Mouse (Mus musculus): ENCODE results near the gene Gm37240. TPM values are rescaled to one million over a fixed set of nuclear protein-coding genes. Genes with fewer than 3 reads are reported as not detected.

Gm37240 gene
- total RNA-seq, 1 experiment from 2014 or later: 4.2 TPM

- no peak for DNase-seq
Measured at GRCm38 (mm10) chr3:84502101-84502500, 1385.2 kb downstream of the Gm37240 start.

- no peak for DNase-seq
Measured at GRCm38 (mm10) chr3:84500491-84500890, 1386.8 kb downstream of the Gm37240 start.

- DNase-seq: no peak
Measured at GRCm38 (mm10) chr3:84497718-84498117, 1389.6 kb downstream of the Gm37240 start.

- DNase-seq: no peak
Measured at GRCm38 (mm10) chr3:84492657-84493056, 1394.7 kb downstream of the Gm37240 start.

- no peak for DNase-seq
Measured at GRCm38 (mm10) chr3:84492148-84492547, 1395.2 kb downstream of the Gm37240 start.

GRCm38 (mm10) chr3:84488716-84489115 is 1398.6 kb downstream of the Gm37240 start:
- peak; percentile 25 for DNase-seq

GRCm38 (mm10) chr3:84484891-84485290 is 1402.4 kb downstream of the Gm37240 start:
- no peak for DNase-seq

- no peak for DNase-seq
Measured at GRCm38 (mm10) chr3:84484333-84484732, 1403.0 kb downstream of the Gm37240 start.

- DNase-seq: peak; percentile 72
Measured at GRCm38 (mm10) chr3:84482121-84482520, 1405.2 kb downstream of the Gm37240 start.

GRCm38 (mm10) chr3:84481104-84481503 is 1406.2 kb downstream of the Gm37240 start:
- DNase-seq: peak; percentile 75

- peak; percentile 79 for DNase-seq
Measured at GRCm38 (mm10) chr3:84480006-84480897, 1407.1 kb downstream of the Gm37240 start, which contains the start of gene Fhdc1. TSS of gene Fhdc1 (minus strand) at chr3:84480429.

- peak; percentile 88 for DNase-seq
Measured at GRCm38 (mm10) chr3:84479293-84480005, 1407.9 kb downstream of the Gm37240 start.

GRCm38 (mm10) chr3:84478896-84479292 is 1408.4 kb downstream of the Gm37240 start:
- no peak for DNase-seq

- no peak for DNase-seq
Measured at GRCm38 (mm10) chr3:84478195-84478594, 1409.1 kb downstream of the Gm37240 start.

- DNase-seq: no peak
Measured at GRCm38 (mm10) chr3:84477498-84477897, 1409.8 kb downstream of the Gm37240 start.

- DNase-seq: no peak
Measured at GRCm38 (mm10) chr3:84474981-84475775, 1412.1 kb downstream of the Gm37240 start.

GRCm38 (mm10) chr3:84474398-84474797 is 1412.9 kb downstream of the Gm37240 start:
- no peak for DNase-seq

- no peak for DNase-seq
Measured at GRCm38 (mm10) chr3:84472955-84473354, 1414.4 kb downstream of the Gm37240 start.

GRCm38 (mm10) chr3:84472527-84472926 is 1414.8 kb downstream of the Gm37240 start:
- no peak for DNase-seq

- no peak for DNase-seq
Measured at GRCm38 (mm10) chr3:84471146-84471545, 1416.2 kb downstream of the Gm37240 start.

- DNase-seq: no peak
Measured at GRCm38 (mm10) chr3:84468111-84468453, 1419.2 kb downstream of the Gm37240 start.

- peak; percentile 47 for DNase-seq
Measured at GRCm38 (mm10) chr3:84467419-84468110, 1419.8 kb downstream of the Gm37240 start.

Data from adrenal gland, postnatal 14 days (tissue).